Mouse (Mus musculus): ENCODE measurements at regions not wholly inside any gene's neighbourhood (a gene's known extent, or its start where the extent isn't known, plus 50 kb on each side); places are given as distances from the start of the nearest gene placed in this dataset.

DNA sequence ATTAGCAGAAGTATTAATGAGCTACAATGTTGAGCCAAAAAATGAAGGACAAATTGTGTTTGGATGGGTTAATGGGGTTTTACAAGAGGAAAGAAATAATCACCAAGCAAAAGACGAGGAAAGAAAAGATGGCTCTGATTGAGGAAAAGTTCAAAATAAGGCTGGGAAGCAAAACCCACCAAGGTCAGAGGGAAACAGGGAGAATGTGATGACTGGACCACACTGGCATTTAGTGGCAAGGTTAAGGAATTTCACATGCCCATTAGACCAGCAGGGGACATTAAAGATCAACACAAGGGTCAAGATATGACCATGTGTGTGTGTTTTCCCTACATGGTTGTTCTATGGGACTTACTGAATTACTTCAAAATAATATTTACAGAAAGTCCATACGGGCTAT, 734.7 kb downstream of the Ntrk3 start:
- no peak for TF ChIP-seq CTCF (IDR thresholded peaks at IDR 0.05; ENCODE audit: low read depth)
- no peak for TF ChIP-seq EP300 (IDR thresholded peaks at IDR 0.05; ENCODE audit: low read depth)

Data from heart, postnatal 0 days (tissue).